Mouse (Mus musculus): ENCODE measurements around the gene Svopl. TPM values are rescaled to one million over a fixed set of nuclear protein-coding genes. Genes with fewer than 3 reads are reported as not detected.

Gene Svopl
- polyA plus RNA-seq, 1 experiment from 2014 or later = 0.63 TPM

DNA sequence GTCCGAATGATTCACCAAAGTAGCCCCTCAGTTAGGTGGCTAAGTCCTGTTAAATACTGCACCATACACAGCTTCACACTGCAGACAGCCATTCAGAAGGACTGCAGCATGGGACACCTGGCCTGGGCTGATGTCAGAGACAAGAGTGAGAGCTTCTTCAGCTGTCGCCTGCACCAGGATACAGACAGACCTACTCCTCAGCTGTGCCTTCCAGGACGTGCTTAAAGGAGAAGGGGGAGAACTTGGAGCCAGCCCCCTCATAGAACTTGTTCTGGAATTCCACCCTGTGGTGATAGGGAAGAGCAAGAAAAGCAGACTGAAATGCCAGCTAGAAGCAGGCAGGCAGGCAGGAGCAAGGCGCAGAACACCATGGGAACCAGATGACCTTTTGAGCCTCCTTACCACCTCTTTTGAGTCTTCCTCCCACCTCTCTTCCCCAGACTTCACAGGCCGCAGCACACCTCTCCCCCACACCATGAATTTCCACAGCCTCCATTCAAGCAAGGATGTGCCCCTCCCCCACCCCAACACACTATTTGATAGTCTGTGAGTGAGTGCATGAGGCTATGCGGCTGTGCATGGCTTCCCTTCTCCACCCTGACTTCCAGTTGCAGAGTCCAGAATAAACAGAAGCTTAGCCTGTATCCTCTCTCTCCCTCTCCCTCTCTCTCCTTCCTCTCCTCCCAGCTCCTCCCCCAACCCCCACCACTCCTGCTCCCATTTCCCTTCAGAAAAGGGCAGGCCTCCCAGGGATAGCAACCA, 2.2 kb upstream of the Svopl start:
- ATAC-seq (ENCODE audit: low FRiP score, low TSS enrichment) (no peak), DNase-seq (ENCODE audit: low spot score) (no peak)
- H3K4me1 ChIP-seq (replicated peaks; ENCODE audit: control insufficient read depth, insufficient read depth) = no peaks in the 10 kb centered on the region
- 48% methylated on average over 6 of the region's 6 CpGs for WGBS
- H3K27ac ChIP-seq (replicated peaks) = 0 out of 2 replicates have a peak overlapping the region, but pooled peaks have one; percentile 18
- TF ChIP-seq EP300 (optimal IDR thresholded peaks at IDR 0.05) (no peak), CTCF (IDR thresholded peaks at IDR 0.05; ENCODE audit: low read depth) (no peak)
- H3K9ac ChIP-seq (ENCODE audit: low read length) = no peak overlapping the region
- no peak overlapping the region for H3K4me3 ChIP-seq (ENCODE audit: low read depth, low read length)
- no peaks in the 10 kb centered on the region for H3K27me3 ChIP-seq (ENCODE audit: control insufficient read depth, insufficient read depth, low read length)
- H3K9me3 ChIP-seq (ENCODE audit: control insufficient read depth, low read length) = no peaks in the 10 kb centered on the region
- H3K36me3 ChIP-seq (ENCODE audit: control insufficient read depth, insufficient read depth, low read length) = no peaks in the 10 kb centered on the region
- no peak overlapping the region for H3K4me2 ChIP-seq (replicated peaks; ENCODE audit: low read depth)

DNA sequence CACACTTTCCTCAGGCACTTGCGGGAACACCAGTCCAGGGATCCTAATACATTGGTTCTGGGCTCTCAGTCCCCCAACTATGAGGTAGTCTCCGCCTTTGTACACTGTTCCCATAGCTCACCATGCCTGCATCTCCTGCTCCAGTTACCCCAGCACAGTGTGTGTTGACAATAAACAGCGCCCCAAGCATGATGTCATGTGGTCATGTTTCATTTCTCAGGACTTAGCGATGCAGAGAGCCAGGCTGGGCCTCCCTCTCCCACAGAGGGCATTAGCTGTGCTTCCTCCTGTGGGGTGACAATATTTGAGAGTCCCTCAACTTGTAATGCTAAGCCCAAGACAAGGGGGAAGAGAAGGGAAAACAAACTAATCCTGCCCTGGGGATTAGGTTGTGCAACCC, 1.2 kb upstream of the Svopl start:
- TF ChIP-seq EP300 (optimal IDR thresholded peaks at IDR 0.05) (no peak), CTCF (IDR thresholded peaks at IDR 0.05; ENCODE audit: low read depth) (no peak)
- ATAC-seq (ENCODE audit: low FRiP score, low TSS enrichment) = no peak
- Histone ChIP-seq H3K9me3 (ENCODE audit: control insufficient read depth, low read length) (no peaks in the 10 kb centered on the region), H3K36me3 (ENCODE audit: control insufficient read depth, insufficient read depth, low read length) (no peaks in the 10 kb centered on the region), H3K4me1 (replicated peaks; ENCODE audit: control insufficient read depth, insufficient read depth) (no peaks in the 10 kb centered on the region), H3K27ac (replicated peaks) (no peak overlapping the region), H3K27me3 (ENCODE audit: control insufficient read depth, insufficient read depth, low read length) (no peaks in the 10 kb centered on the region), H3K4me3 (ENCODE audit: low read depth, low read length) (no peak overlapping the region), H3K4me2 (replicated peaks; ENCODE audit: low read depth) (no peak overlapping the region), H3K9ac (ENCODE audit: low read length) (no peak overlapping the region)
- no peak for DNase-seq (ENCODE audit: low spot score)
- WGBS = 81% methylated on average over 4 of the region's 4 CpGs

DNA sequence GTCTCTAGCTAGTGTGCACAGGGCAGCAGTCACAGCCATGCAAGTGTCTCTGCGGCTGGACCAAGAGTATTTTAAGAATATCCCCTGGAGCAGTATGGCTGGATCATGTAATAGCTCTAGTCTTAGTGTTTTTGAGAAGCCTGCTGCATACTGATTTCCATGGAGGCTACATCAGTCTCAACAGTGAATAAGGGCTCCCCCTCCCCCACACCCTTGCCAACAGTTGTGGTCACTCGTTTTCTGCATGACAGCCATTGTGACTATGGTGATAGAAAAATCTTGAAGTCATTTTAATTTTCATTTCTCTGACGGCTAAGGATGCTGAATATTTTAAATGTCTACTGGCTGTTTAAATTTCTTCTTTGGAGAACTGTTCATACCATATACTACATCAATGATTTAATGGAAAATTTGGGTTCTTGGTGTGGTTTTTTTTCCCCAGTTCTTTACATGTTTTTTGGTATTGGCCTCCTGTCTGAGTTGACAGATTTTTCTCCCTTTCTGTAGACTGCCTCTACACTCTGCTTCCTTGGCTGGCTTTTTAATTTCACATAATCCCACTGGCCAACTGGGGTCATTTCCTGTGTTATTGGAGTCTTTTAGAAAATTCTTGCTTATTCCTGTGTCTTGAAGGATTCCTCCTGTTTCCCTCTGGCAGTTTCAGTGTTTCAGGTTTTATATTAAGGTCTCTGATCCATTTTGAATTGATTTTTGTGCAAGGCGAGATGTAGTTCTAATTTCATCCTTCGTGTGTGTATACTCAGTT, 13.8 kb downstream of the Svopl start:
- no peak for TF ChIP-seq CTCF (IDR thresholded peaks at IDR 0.05; ENCODE audit: low read depth)
- no peak for TF ChIP-seq EP300 (optimal IDR thresholded peaks at IDR 0.05)
- DNase-seq (ENCODE audit: low spot score) = no peak
- no peaks in the 10 kb centered on the region for H3K4me1 ChIP-seq (replicated peaks; ENCODE audit: control insufficient read depth, insufficient read depth)
- no peaks in the 10 kb centered on the region for H3K27me3 ChIP-seq (ENCODE audit: control insufficient read depth, insufficient read depth, low read length)
- H3K9ac ChIP-seq (ENCODE audit: low read length) = no peak overlapping the region
- H3K36me3 ChIP-seq (ENCODE audit: control insufficient read depth, insufficient read depth, low read length) = no peaks in the 10 kb centered on the region
- no peak for ATAC-seq (ENCODE audit: low FRiP score, low TSS enrichment)
- no peak overlapping the region for H3K27ac ChIP-seq (replicated peaks)
- H3K4me2 ChIP-seq (replicated peaks; ENCODE audit: low read depth) = no peak overlapping the region
- WGBS = 54% methylated on average over 5 of the region's 5 CpGs
- no peaks in the 10 kb centered on the region for H3K9me3 ChIP-seq (ENCODE audit: control insufficient read depth, low read length)
- no peak overlapping the region for H3K4me3 ChIP-seq (ENCODE audit: low read depth, low read length)

DNA sequence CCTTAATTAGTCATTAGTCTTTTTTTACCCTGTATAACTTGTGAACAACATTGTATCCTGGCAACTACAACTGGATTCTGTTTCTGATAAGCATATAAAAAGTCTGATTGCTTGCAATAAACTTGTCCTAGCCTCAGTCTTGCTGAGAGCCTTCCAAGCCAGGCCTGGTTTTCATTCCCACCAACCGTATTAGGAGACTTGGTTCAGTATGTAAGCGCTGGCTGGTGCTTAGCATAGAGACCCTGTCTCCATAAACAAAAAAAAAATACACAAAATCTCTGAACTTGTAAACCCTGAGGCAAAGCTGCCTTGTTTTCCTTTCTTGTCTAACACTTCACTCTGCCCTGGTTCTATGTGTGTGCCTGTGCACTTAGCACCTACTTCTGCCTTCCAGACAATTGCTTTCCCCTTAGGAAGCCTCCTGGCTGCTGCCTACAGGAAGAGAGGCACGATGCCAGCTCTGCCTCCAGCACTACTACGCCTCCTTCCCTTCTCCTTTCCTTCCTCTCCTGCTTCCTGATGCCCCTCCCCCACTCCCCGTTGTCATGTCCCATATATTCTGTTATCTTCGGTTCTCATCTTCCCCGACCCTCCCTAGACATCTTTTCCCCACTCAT, 14.8 kb downstream of the Svopl start:
- no peak overlapping the region for H3K9ac ChIP-seq (ENCODE audit: low read length)
- H3K4me3 ChIP-seq (ENCODE audit: low read depth, low read length) = no peak overlapping the region
- no peaks in the 10 kb centered on the region for H3K27me3 ChIP-seq (ENCODE audit: control insufficient read depth, insufficient read depth, low read length)
- ATAC-seq (ENCODE audit: low FRiP score, low TSS enrichment) (peak; percentile 35; the same call in 1 of the 2 replicates), DNase-seq (ENCODE audit: low spot score) (no peak)
- H3K4me2 ChIP-seq (replicated peaks; ENCODE audit: low read depth) = no peak overlapping the region
- TF ChIP-seq CTCF (IDR thresholded peaks at IDR 0.05; ENCODE audit: low read depth) (no peak), EP300 (optimal IDR thresholded peaks at IDR 0.05) (no peak)
- WGBS = 39% methylated on average over 7 of the region's 7 CpGs
- no peaks in the 10 kb centered on the region for H3K36me3 ChIP-seq (ENCODE audit: control insufficient read depth, insufficient read depth, low read length)
- H3K4me1 ChIP-seq (replicated peaks; ENCODE audit: control insufficient read depth, insufficient read depth) = no peaks in the 10 kb centered on the region
- H3K9me3 ChIP-seq (ENCODE audit: control insufficient read depth, low read length) = no peaks in the 10 kb centered on the region
- H3K27ac ChIP-seq (replicated peaks) = no peak overlapping the region

DNA sequence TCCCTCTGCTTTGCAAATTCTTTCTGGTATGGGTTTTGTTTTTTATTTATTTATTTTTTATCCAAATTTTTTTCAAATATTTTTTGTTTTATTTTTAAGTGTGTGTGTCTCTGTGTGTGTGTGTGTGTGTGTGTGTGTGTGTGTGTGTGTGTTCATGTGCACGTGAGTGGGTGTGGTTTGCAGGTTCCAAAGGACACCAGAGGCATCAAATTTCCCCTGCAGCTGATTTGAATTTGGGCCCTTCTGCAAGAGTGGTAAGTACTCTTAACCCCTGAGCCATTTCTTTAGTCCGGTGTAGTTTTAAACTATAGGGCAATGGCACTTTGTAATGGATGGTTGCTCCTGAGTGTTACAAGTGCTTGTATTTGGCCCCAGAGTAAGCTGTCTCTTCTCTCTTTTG, 18.6 kb downstream of the Svopl start:
- Histone ChIP-seq H3K4me1 (replicated peaks; ENCODE audit: control insufficient read depth, insufficient read depth) (no peaks in the 10 kb centered on the region), H3K36me3 (ENCODE audit: control insufficient read depth, insufficient read depth, low read length) (no peaks in the 10 kb centered on the region), H3K9ac (ENCODE audit: low read length) (no peak overlapping the region), H3K9me3 (ENCODE audit: control insufficient read depth, low read length) (no peaks in the 10 kb centered on the region), H3K27me3 (ENCODE audit: control insufficient read depth, insufficient read depth, low read length) (no peaks in the 10 kb centered on the region), H3K4me2 (replicated peaks; ENCODE audit: low read depth) (no peak overlapping the region), H3K27ac (replicated peaks) (no peak overlapping the region), H3K4me3 (ENCODE audit: low read depth, low read length) (no peak overlapping the region)
- WGBS = 45% methylated on average over 2 of the region's 2 CpGs
- no peak for TF ChIP-seq CTCF (IDR thresholded peaks at IDR 0.05; ENCODE audit: low read depth)
- no peak for TF ChIP-seq EP300 (optimal IDR thresholded peaks at IDR 0.05)
- ATAC-seq (ENCODE audit: low FRiP score, low TSS enrichment) = no peak
- DNase-seq (ENCODE audit: low spot score) = no peak

Data from stomach, postnatal 0 days (tissue).